Mouse (Mus musculus) 416B (cell line): Measurements from ENCODE around the gene Ascc1.
"Not testable (repeated sequence)": the region's sequence is repeated elsewhere in the genome, so short reads cannot be mapped to it uniquely, and the experiment has no call there.

Experiments
- DNase-seq: peaks from one replicate; pipeline ENCODE4 v3.0.0; 2011; ENCODE audit warnings: low read depth

Gene Ascc1

GRCm38 (mm10) chr10:59977715-59978343 lies 24.8 kb upstream of the Ascc1 start:
- DNase-seq = peak; percentile 41

DNA sequence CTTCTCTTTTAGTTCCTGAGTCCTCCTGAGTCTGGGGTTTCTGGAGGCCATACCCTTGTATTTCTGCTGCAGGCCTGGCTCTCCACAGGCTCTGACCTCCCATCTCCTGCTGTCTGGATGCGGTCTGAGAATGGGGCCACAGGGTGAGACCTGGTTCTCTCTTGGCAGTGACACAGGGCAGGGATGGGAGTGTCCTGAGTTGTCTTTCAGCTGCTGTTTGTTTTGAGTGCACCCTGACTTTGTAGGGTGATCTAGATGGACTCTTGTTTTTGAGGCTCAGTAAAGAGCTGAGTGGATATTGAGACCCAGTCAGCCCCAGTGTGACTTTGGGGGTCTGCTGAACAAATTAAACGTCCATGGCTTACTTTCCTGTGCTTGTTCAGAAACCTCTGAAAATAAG lies 24.2 kb upstream of the Ascc1 start:
- no peak for DNase-seq

- DNase-seq = no peak
These were observed 23.5 kb upstream of the Ascc1 start for GRCm38 (mm10) chr10:59978873-59979743.

DNA sequence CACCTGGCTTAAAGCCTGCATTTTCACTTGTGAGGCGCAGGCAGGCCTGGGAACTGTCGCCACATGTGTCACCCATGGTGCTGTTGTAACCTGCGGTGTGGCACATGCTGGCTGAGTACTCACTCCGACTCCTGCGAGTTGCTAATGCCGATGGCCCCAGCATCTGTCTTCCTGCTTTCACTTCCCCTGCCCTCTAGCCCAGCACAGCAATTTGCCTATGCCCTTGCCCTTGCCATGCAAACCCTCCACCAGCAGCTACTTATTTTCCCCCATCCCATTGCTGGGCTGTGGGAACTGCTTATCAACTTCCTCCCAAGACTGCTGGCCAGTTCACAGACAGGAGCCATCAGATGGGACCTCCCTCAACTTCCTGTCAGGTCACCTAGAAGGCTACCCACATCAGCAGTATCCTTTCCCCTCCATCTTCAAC lies 21.8 kb upstream of the Ascc1 start:
- peak; percentile 95 for DNase-seq

DNA sequence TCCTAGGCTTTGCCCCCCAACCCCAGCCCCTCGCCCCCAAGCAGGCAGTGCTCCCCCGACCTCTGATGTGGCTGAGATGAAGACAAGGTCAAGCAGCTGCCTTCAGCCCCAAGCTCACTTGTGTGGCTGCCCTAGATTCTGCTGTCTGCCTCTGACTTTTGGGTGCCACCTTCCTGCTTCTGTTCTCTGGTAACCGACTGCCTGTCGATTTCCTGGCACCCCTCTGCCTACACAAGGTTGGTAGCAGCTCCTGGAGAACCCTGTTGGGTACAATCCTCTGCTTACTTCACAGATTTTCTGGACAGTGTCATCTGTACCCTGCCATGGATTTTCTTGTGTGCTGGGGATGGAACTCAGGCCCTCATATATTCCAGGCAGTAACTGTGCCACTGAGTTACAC lies 21.3 kb upstream of the Ascc1 start:
- no peak for DNase-seq

DNA sequence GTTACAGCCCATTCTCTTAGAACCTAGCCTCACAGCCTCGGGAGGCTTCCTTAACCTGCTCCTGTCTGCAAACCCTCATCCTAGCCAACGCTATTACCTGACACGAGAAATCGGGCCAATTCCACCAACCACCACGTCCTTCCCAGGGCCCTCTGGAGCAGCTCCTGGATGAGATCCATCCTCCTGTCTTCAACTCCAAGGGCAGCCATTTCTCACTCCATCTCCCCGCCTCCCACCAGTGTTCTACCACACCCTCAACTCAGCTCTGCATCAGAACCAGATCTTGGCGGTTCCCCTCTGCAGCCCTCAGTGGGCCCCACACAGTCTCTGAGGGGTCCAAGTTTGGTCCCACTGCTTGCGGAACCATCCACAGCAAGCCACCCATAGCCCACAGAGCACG lies 20.8 kb upstream of the Ascc1 start:
- DNase-seq = no peak

- DNase-seq = no peak
These were observed 20.2 kb upstream of the Ascc1 start for GRCm38 (mm10) chr10:59982379-59982873.

- DNase-seq = no peak
These were observed 14.6 kb upstream of the Ascc1 start for GRCm38 (mm10) chr10:59988036-59988435.

- DNase-seq = no peak
These were observed 12.2 kb upstream of the Ascc1 start for GRCm38 (mm10) chr10:59990393-59990792.

GRCm38 (mm10) chr10:59991262-59991880 lies 11.2 kb upstream of the Ascc1 start:
- DNase-seq = no peak

- DNase-seq = no peak
These were observed 10.6 kb upstream of the Ascc1 start for GRCm38 (mm10) chr10:59992024-59992423.

DNA sequence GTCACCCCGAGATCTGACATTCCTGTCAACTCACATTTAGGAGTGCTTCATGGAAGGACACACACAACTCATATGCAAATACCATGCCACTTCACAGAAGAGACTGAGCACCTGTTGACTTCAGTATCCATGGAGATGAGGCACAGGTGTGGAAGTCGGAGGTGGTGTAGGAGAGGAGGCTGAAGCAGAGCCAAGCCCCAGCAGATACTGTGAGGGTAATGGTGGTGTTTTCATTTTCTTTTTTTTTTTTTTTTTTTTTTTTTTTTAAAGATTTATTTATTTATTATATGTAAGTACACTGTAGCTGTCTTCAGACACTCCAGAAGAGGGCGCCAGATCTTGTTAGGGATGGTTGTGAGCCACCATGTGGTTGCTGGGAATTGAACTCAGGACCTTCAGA lies 8.8 kb upstream of the Ascc1 start:
- not testable (repeated sequence) for DNase-seq

GRCm38 (mm10) chr10:59995889-59996288 lies 6.7 kb upstream of the Ascc1 start:
- no peak for DNase-seq

GRCm38 (mm10) chr10:59997591-59997990 lies 5.0 kb upstream of the Ascc1 start:
- peak; percentile 78 for DNase-seq

DNA sequence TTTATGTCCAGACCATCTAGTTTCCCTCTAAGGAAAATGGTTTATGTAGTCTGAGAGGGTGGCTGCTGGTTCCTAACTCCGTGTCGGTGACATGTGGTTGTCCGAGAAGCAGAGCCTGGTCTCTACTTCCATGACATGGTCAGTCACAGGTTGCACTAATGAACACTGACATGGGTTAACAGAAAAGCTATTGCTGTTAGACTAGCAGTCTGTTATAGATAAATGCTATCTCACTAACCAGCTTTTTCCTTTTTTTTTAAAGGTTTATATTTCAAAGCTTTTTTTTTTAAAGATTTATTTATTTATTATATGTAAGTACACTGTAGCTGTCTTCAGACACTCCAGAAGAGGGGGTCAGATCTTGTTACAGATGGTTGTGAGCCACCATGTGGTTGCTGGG lies 3.5 kb upstream of the Ascc1 start:
- DNase-seq = no peak

- DNase-seq = not testable (repeated sequence)
These were observed 942 bp upstream of the Ascc1 start for GRCm38 (mm10) chr10:60001663-60002062.

DNA sequence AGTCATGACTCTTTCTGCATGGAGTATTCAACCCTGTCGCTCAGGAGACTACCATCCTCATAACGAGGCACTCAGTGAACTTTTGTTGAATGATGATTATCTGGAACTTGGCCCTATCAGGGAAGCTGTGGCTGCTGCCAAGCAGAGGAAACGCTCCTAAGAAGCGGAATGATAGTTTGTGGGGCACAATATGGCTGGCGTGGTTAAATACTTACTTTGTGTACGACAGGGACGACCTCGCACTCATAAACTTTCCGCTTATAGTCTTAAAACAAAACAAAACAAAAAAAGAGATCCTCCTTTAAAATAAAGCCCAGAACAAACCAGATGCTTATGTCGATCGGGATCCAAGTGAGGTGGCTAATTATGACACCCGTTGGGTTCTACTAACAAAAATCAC lies 402 bp upstream of the Ascc1 start:
- no peak for DNase-seq

GRCm38 (mm10) chr10:60003213-60003752 lies 678 bp downstream of the Ascc1 start:
- DNase-seq = no peak

GRCm38 (mm10) chr10:60003847-60004246 lies 1.2 kb downstream of the Ascc1 start:
- DNase-seq = peak; percentile 61

DNA sequence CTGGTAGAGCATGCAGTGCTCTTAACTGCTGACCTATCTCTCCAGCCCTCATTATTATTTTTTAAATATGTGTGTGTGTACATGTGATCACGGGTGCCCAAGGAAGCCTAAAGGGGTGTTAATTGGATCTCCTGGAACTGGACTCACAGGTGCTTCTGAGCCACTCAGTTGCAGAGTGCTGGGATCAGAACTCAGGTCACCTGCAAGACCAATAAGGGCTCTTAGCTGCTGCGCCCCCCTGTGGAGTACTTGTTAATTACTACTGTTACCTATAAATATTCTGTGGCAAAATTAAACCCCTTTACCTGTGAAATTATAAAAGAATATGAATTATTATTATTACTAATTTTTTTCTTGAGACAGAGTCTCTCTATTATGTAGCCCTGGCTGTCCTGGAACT lies 2.7 kb downstream of the Ascc1 start:
- DNase-seq = peak; percentile 58

DNA sequence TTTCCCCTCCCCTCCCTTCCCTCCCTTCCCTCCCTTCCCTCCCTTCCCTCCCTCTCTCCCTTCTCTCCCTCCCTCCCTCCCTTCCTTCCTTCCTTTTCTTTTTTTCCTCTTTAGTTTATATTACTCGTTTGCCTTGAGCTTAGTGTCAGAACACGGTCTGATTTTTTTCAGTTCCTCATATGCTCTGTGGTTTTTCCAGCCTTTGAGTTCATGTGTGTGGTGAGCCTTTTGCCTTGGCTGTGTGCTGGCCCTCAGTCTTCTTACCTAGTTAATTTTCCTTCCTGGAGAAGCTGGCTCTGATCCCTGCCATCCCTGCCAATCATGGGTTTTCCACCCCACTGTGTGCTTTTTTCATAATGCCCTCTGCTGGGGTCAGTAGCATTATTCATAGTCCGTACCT lies 6.5 kb downstream of the Ascc1 start:
- DNase-seq = peak; percentile 31

- no peak for DNase-seq
These were observed 13.6 kb downstream of the Ascc1 start for GRCm38 (mm10) chr10:60016223-60016622.

DNA sequence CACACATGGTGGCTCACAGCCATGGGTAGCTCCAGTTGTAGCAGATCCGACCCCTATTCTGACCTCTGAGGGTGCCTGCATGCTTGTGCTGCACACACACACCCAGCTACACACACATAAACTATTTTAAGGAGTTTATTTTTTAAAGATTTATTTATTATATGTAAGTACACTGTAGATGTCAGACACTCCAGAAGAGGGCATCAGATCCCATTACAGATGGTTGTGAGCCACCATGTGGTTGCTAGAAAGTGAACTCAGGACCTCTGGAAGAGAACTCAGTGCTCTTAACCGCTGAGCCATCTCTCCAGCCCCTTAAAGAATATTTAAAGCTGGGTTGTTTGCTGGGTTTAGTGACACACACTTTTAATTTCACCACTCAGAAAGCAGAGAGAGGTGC lies 16.7 kb downstream of the Ascc1 start:
- peak; percentile 28 for DNase-seq
